8 mouse cellular contexts compared by ENCODE assay signal in the genomic region with DNA sequence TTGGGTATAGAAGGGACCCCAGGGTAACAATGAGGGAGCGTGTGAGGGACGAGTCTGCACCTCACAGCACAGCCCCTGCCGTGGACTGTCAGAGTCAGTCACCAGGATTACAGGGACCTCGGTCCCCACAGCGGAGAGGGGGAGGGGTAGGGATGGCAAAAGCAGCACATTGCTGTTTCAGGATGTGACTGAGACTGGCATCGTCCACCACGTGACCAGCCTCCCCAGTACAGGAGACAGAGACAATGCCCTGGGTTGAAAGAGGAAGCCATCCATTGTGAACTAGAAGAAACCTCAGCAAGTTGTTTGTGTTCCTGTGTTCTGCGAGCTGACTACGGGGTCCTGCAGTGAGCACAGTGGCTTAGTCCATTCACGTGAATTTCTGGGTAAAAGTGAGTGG.
DNase-seq lines count a peak whose midpoint lies in the region; ATAC-seq and TF ChIP-seq lines count a peak whose summit lies in the region.

No protein-coding gene starts in this region.

- H3K9me3 ChIP-seq in embryonic facial prominence, embryonic 13.5 days = no peaks in the 10 kb centered on the region
- H3K9me3 ChIP-seq in stomach, embryonic 16.5 days (replicated peaks; ENCODE audit: control insufficient read depth, low read length) = no peaks in the 10 kb centered on the region

- H3K27ac ChIP-seq in embryonic facial prominence, embryonic 13.5 days = no peak overlapping the region
- peak overlapping the region; percentile 73 for H3K27ac ChIP-seq in layer of hippocampus, adult 2 months
- H3K27ac ChIP-seq in stomach, embryonic 16.5 days (ENCODE audit: low read length) = no peak overlapping the region; the same call in 1 of the 2 replicates

- peak; percentile 43; the same call in 1 of the 2 replicates for ATAC-seq in embryonic facial prominence, embryonic 13.5 days (ENCODE audit: insufficient number of reproducible peaks, insufficient read depth, low FRiP score, low TSS enrichment, low read depth)
- peak; percentile 12; the same call in 1 of the 2 replicates for ATAC-seq in megakaryocyte, adult 5-6 weeks (ENCODE audit: poor library complexity, severe bottlenecking)
- ATAC-seq in stomach, embryonic 16.5 days (ENCODE audit: insufficient read depth, low FRiP score) = peak; percentile 56; the same call in 1 of the 2 replicates

- no peak overlapping the region for H3K4me3 ChIP-seq in embryonic facial prominence, embryonic 13.5 days
- H3K4me3 ChIP-seq in layer of hippocampus, adult 2 months = no peak overlapping the region
- H3K4me3 ChIP-seq in stomach, embryonic 16.5 days (replicated peaks; ENCODE audit: low read length) = no peak overlapping the region

- peak overlapping the region; percentile 37 for H3K4me2 ChIP-seq in embryonic facial prominence, embryonic 13.5 days
- no peak overlapping the region for H3K4me2 ChIP-seq in stomach, embryonic 16.5 days (ENCODE audit: low read depth, low read length)

- H3K36me3 ChIP-seq in embryonic facial prominence, embryonic 13.5 days = no peaks in the 10 kb centered on the region
- no peaks in the 10 kb centered on the region for H3K36me3 ChIP-seq in stomach, embryonic 16.5 days (ENCODE audit: control insufficient read depth, insufficient read depth, low read length)

- H3K4me1 ChIP-seq in embryonic facial prominence, embryonic 13.5 days = peaks cover 16% of the 10 kb centered on the region
- H3K4me1 ChIP-seq in stomach, embryonic 16.5 days (ENCODE audit: control insufficient read depth, insufficient read depth, low read length) = peaks cover 6% of the 10 kb centered on the region

- H3K9ac ChIP-seq in embryonic facial prominence, embryonic 13.5 days = no peak overlapping the region
- H3K9ac ChIP-seq in stomach, embryonic 16.5 days (ENCODE audit: low read length) = no peak overlapping the region

- DNase-seq in heart, adult 11 months = peak; percentile 96
- DNase-seq in heart, postnatal 25 days (ENCODE audit: low spot score) = no peak
- peak; percentile 30 to 32 for DNase-seq in heart, postnatal 14 days
- peak in 1 of 2 experiments; percentile 48 for DNase-seq in layer of hippocampus, adult 2 months (ENCODE audit: low spot score in 2 of 2)
- no peak for DNase-seq in urinary bladder, postnatal 4 days (ENCODE audit: low spot score in 2 of 2)

- no peaks in the 10 kb centered on the region for H3K27me3 ChIP-seq in embryonic facial prominence, embryonic 13.5 days
- no peaks in the 10 kb centered on the region for H3K27me3 ChIP-seq in stomach, embryonic 16.5 days (ENCODE audit: control insufficient read depth, insufficient read depth, low read length)

- no peak for TF ChIP-seq CTCF in layer of hippocampus, adult 2 months (conservative IDR thresholded peaks at IDR 0.05)

- WGBS in embryonic facial prominence, embryonic 13.5 days = 10% methylated on average over 10 of the region's 10 CpGs
- WGBS in stomach, embryonic 16.5 days = 38% methylated on average over 10 of the region's 10 CpGs

- intact Hi-C loops in heart, postnatal 25 days (cut with DNase I) = loop anchor here (5.0 kb wide), 1 partner anchor 34 kb away; no protein-coding TSS in a partner anchor
- intact Hi-C loops in heart, postnatal 14 days (cut with DNase I) = no loop called here

Comparison
In these comparisons a context has a peak if more than half of its experiments do, and no peak if none do; other contexts are left out.
1. DNase-seq: peak in heart, adult 11 months (single experiment) and heart, postnatal 14 days (2 of 2); none in heart, postnatal 25 days (single experiment) and urinary bladder, postnatal 4 days (0 of 2).
2. Peak in every context shown above with its lines, with median percentiles within 50 percentile points of each other: ATAC-seq.